In genomic region chr2:11428621-11429020, GRCm38 (mm10) we compare ENCODE assay signal across 12 mouse cellular contexts.
"Had no signal": no experiment of that assay in that cellular context is flagged by ENCODE, and none has a peak within 500 bp of the region (broad histone marks: within the 10 kb centered on the region; RNA-seq: fewer than 3 reads in every experiment).

No protein-coding gene starts in this region.

- H3K9ac ChIP-seq: limb, embryonic 12.5 days; liver, embryonic 12.5 days; lung, embryonic 15.5 days; midbrain, embryonic 12.5 days; neural tube, embryonic 13.5 days; stomach, embryonic 15.5 days had no signal

- H3K27me3 ChIP-seq: limb, embryonic 12.5 days; liver, embryonic 12.5 days; lung, embryonic 15.5 days; midbrain, embryonic 12.5 days; neural tube, embryonic 13.5 days; stomach, embryonic 15.5 days had no signal

- H3K4me2 ChIP-seq: limb, embryonic 12.5 days; liver, embryonic 12.5 days; lung, embryonic 15.5 days; midbrain, embryonic 12.5 days; neural tube, embryonic 13.5 days; stomach, embryonic 15.5 days had no signal

- ATAC-seq: liver, embryonic 12.5 days; midbrain, embryonic 16.5 days had no signal

- H3K36me3 ChIP-seq: limb, embryonic 12.5 days; liver, embryonic 12.5 days; lung, embryonic 15.5 days; midbrain, embryonic 12.5 days; neural tube, embryonic 13.5 days; stomach, embryonic 15.5 days had no signal

- H3K9me3 ChIP-seq: limb, embryonic 12.5 days; liver, embryonic 12.5 days; lung, embryonic 15.5 days; midbrain, embryonic 12.5 days; neural tube, embryonic 13.5 days; stomach, embryonic 15.5 days had no signal

- H3K4me1 ChIP-seq: midbrain, embryonic 12.5 days; neural tube, embryonic 13.5 days had no signal

- DNase-seq: kidney, postnatal 10 days; kidney, postnatal 4 days; right cerebral cortex, postnatal 14 days; thymus, postnatal 36 days had no signal

- H3K27ac ChIP-seq: limb, embryonic 12.5 days; liver, embryonic 12.5 days; midbrain, embryonic 12.5 days; neural tube, embryonic 13.5 days had no signal

- H3K4me3 ChIP-seq: layer of hippocampus, adult 2 months; limb, embryonic 12.5 days; liver, embryonic 12.5 days; lung, embryonic 15.5 days; midbrain, embryonic 12.5 days; neural tube, embryonic 13.5 days; stomach, embryonic 15.5 days had no signal
